15 mouse cellular contexts compared by ENCODE assay signal in genomic region chr3:87168756-87169155, GRCm38 (mm10). TPM values are rescaled to one million over a fixed set of nuclear protein-coding genes. Genes with fewer than 3 reads are reported as not detected.
DNase-seq lines count a peak whose midpoint lies in the region; ATAC-seq and TF ChIP-seq lines count a peak whose summit lies in the region.
"Had no signal": no experiment of that assay in that cellular context is flagged by ENCODE, and none has a peak within 500 bp of the region (broad histone marks: within the 10 kb centered on the region; RNA-seq: fewer than 3 reads in every experiment).

No protein-coding gene starts in this region.

- TF ChIP-seq CTCF in forebrain, postnatal 0 days (IDR thresholded peaks at IDR 0.05; ENCODE audit: low read depth) = no peak

- H3K27me3 ChIP-seq in forebrain, postnatal 0 days (ENCODE audit: insufficient read depth, low read length) = no peaks in the 10 kb centered on the region
- no peaks in the 10 kb centered on the region for H3K27me3 ChIP-seq in forebrain, embryonic 16.5 days (replicated peaks; ENCODE audit: control insufficient read depth, insufficient read depth, low read length)
- H3K27me3 ChIP-seq in intestine, embryonic 14.5 days (replicated peaks; ENCODE audit: control insufficient read depth, insufficient read depth, low read length) = no peaks in the 10 kb centered on the region
- no peaks in the 10 kb centered on the region for H3K27me3 ChIP-seq in intestine, embryonic 16.5 days (replicated peaks; ENCODE audit: control insufficient read depth, insufficient read depth, low read length)
- H3K27me3 ChIP-seq: neural tube, embryonic 12.5 days had no signal

- H3K4me3 ChIP-seq in forebrain, postnatal 0 days (ENCODE audit: low read depth, low read length) = no peak overlapping the region
- no peak overlapping the region for H3K4me3 ChIP-seq in forebrain, embryonic 16.5 days (replicated peaks; ENCODE audit: low read length)
- no peak overlapping the region for H3K4me3 ChIP-seq in intestine, embryonic 14.5 days (ENCODE audit: low read depth, low read length)
- H3K4me3 ChIP-seq in intestine, embryonic 16.5 days (ENCODE audit: low read length) = no peak overlapping the region
- H3K4me3 ChIP-seq: erythroblast, embryonic 14.5 days; neural tube, embryonic 12.5 days had no signal

- no peaks in the 10 kb centered on the region for H3K36me3 ChIP-seq in forebrain, postnatal 0 days (ENCODE audit: insufficient read depth)
- no peaks in the 10 kb centered on the region for H3K36me3 ChIP-seq in forebrain, embryonic 16.5 days (ENCODE audit: control insufficient read depth, insufficient read depth)
- H3K36me3 ChIP-seq in intestine, embryonic 14.5 days (ENCODE audit: control insufficient read depth, insufficient read depth, low read length) = 0 out of 2 replicates have a peak, but pooled peaks cover 5% of the 10 kb centered on the region
- H3K36me3 ChIP-seq in intestine, embryonic 16.5 days (ENCODE audit: control insufficient read depth, insufficient read depth, low read length) = no peaks in the 10 kb centered on the region
- H3K36me3 ChIP-seq: G1E; neural tube, embryonic 12.5 days had no signal

- intact Hi-C loops in left cerebral cortex, postnatal 10 days (cut with DNase I) = no loop called here

- no peak overlapping the region for H3K4me2 ChIP-seq in forebrain, postnatal 0 days (ENCODE audit: low read depth)
- H3K4me2 ChIP-seq in forebrain, embryonic 16.5 days (ENCODE audit: low read length) = no peak overlapping the region
- H3K4me2 ChIP-seq in intestine, embryonic 14.5 days (ENCODE audit: low read length) = no peak overlapping the region
- no peak overlapping the region for H3K4me2 ChIP-seq in intestine, embryonic 16.5 days (ENCODE audit: low read depth, low read length)

- H3K4me1 ChIP-seq in forebrain, postnatal 0 days (ENCODE audit: insufficient read depth) = peaks cover 16% of the 10 kb centered on the region
- H3K4me1 ChIP-seq in forebrain, embryonic 16.5 days (replicated peaks; ENCODE audit: control insufficient read depth, insufficient read depth, low read length) = peaks cover 44% of the 10 kb centered on the region
- peaks cover 62% of the 10 kb centered on the region for H3K4me1 ChIP-seq in intestine, embryonic 14.5 days (replicated peaks; ENCODE audit: control insufficient read depth, insufficient read depth, low read length)
- H3K4me1 ChIP-seq in intestine, embryonic 16.5 days (ENCODE audit: control insufficient read depth, insufficient read depth, low read length) = peaks cover 26% of the 10 kb centered on the region

- DNase-seq in forebrain, postnatal 0 days = no peak
- peak; percentile 47 for DNase-seq in intestine, embryonic 14.5 days (ENCODE audit: low spot score)
- peak; percentile 6 for DNase-seq in urinary bladder, postnatal 25 days (ENCODE audit: low spot score)
- no peak for DNase-seq in urinary bladder, postnatal 14 days (ENCODE audit: low spot score)
- DNase-seq in left cerebral cortex, postnatal 10 days (ENCODE audit: extremely low spot score in 1 of 2, low spot score in 2 of 2) = no peak
- DNase-seq: cerebellum, adult 9-11 months; gastrocnemius, postnatal 36 days; kidney, adult 18-20 months had no signal

- H3K9ac ChIP-seq in forebrain, postnatal 0 days = peak overlapping the region; percentile 28; the same call in 1 of the 2 replicates
- H3K9ac ChIP-seq in forebrain, embryonic 16.5 days (replicated peaks; ENCODE audit: low read depth, low read length) = no peak overlapping the region
- no peak overlapping the region for H3K9ac ChIP-seq in intestine, embryonic 14.5 days (ENCODE audit: low read length)
- H3K9ac ChIP-seq in intestine, embryonic 16.5 days (ENCODE audit: low read depth, low read length) = no peak overlapping the region

- no peak for ATAC-seq in forebrain, postnatal 0 days
- no peak for ATAC-seq in forebrain, embryonic 16.5 days
- no peak for ATAC-seq in intestine, embryonic 14.5 days (replicated peaks; ENCODE audit: low FRiP score, low TSS enrichment, low read depth)
- ATAC-seq in intestine, embryonic 16.5 days = no peak
- no peak for ATAC-seq in erythroblast, adult 5-6 weeks (replicated peaks; ENCODE audit: low FRiP score, poor library complexity, severe bottlenecking)

- no peak overlapping the region for H3K27ac ChIP-seq in forebrain, postnatal 0 days (ENCODE audit: low read depth, low read length)
- H3K27ac ChIP-seq in forebrain, embryonic 16.5 days (ENCODE audit: low read length) = no peak overlapping the region
- no peak overlapping the region for H3K27ac ChIP-seq in intestine, embryonic 14.5 days (ENCODE audit: low read depth)
- H3K27ac ChIP-seq in intestine, embryonic 16.5 days (ENCODE audit: low read length) = no peak overlapping the region
- H3K27ac ChIP-seq: neural tube, embryonic 12.5 days had no signal

- 71% methylated on average over 7 of the region's 7 CpGs for WGBS in forebrain, postnatal 0 days
- WGBS in forebrain, embryonic 16.5 days = 67% methylated on average over 7 of the region's 7 CpGs
- 46% methylated on average over 7 of the region's 7 CpGs for WGBS in intestine, embryonic 14.5 days
- WGBS in intestine, embryonic 16.5 days = 51% methylated on average over 7 of the region's 7 CpGs

- no peaks in the 10 kb centered on the region for H3K9me3 ChIP-seq in forebrain, postnatal 0 days (ENCODE audit: low read length)
- no peaks in the 10 kb centered on the region for H3K9me3 ChIP-seq in forebrain, embryonic 16.5 days (ENCODE audit: control insufficient read depth, low read length)
- H3K9me3 ChIP-seq in intestine, embryonic 14.5 days (ENCODE audit: control insufficient read depth, low read length) = no peaks in the 10 kb centered on the region
- no peaks in the 10 kb centered on the region for H3K9me3 ChIP-seq in intestine, embryonic 16.5 days (ENCODE audit: control insufficient read depth, low read length)
- H3K9me3 ChIP-seq: G1E; neural tube, embryonic 12.5 days had no signal

RNA-seq across cellular contexts. Expression of gene Kirrel, which starts 5.8 kb away (rescaled TPM):
- total RNA-seq in forebrain, postnatal 0 days (2014; rRNA removed) = 4.7 and 6.9 TPM in 2 replicates
- polyA plus RNA-seq in forebrain, postnatal 0 days (2015; fragmentation: Nextera tagmentation; extraction: Ambion mirVana) = 1.1 and 2.2 TPM in 2 replicates
- polyA plus RNA-seq in forebrain, embryonic 16.5 days (2015; fragmentation: Nextera tagmentation; extraction: Ambion mirVana) = 3.7 and 4.6 TPM in 2 replicates
- 10.1 and 10.8 TPM in 2 replicates for polyA plus RNA-seq in intestine, embryonic 14.5 days (2014; fragmentation: Nextera tagmentation; extraction: Ambion mirVana)
- 7.3 and 8.3 TPM in 2 replicates for polyA plus RNA-seq in intestine, embryonic 16.5 days (2015; fragmentation: Nextera tagmentation; extraction: Ambion mirVana)
- total RNA-seq in left cerebral cortex, postnatal 10 days (2021) = 1 to 10 TPM; 5.7 to 5.8 TPM
- total RNA-seq in erythroblast, adult 5-6 weeks (2015; ENCODE audit: low replicate concordance) = not detected in 2 replicates
- not detected in 2 replicates for total RNA-seq in erythroblast, adult 5-6 weeks (2017; ENCODE audit: low replicate concordance)
- total RNA-seq: megakaryocyte progenitor cell, adult 5-6 weeks had no signal
- polyA plus RNA-seq: erythroblast, embryonic 14.5 days; G1E had no signal

Comparison
In these comparisons a context has a peak if more than half of its experiments do, and no peak if none do; other contexts are left out.
1. DNase-seq: peak in intestine, embryonic 14.5 days (single experiment) and urinary bladder, postnatal 25 days (single experiment); none in forebrain, postnatal 0 days (single experiment), urinary bladder, postnatal 14 days (single experiment) and left cerebral cortex, postnatal 10 days (0 of 2).